Mouse (Mus musculus) adrenal gland, postnatal 4 days (tissue): ENCODE measurements around the gene Acta1. TPM values are rescaled to one million over a fixed set of nuclear protein-coding genes. Genes with fewer than 3 reads are reported as not detected.

Experiments used
- DNase-seq, 2 experiments: peaks; one replicate each; pipeline ENCODE4 v3.0.0; 2021 to 2022; ENCODE audit warnings: low spot score in 2 of 2, mixed read lengths in 2 of 2
- total RNA-seq, 2 experiments: library from RNA; stranded (reverse); gene quantifications; 2 replicates each; pipeline ENCODE4 v1.2.3; 2021

Acta1 gene
- total RNA-seq, 2 experiments from 2014 or later: 358 to 1,099 TPM

DNA sequence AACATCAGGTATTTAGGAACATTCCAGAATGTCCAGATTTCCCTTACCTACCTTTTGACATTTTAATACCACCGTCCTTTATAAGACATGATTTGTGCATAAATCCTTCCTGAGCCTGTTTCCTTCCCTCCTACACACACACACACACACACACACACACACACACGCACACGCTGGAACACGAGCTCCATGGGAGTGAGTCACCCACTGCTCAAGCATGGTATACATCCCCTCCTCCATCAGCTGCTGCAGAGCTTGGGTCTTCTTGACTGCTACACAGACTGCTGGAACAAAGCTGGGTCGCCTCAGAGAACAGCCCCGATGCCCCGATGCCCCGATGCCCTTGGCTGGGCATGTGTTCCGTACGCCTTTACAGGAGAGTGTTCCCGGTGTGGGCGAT lies 48.0 kb downstream of the Acta1 start:
- no peak for DNase-seq

DNA sequence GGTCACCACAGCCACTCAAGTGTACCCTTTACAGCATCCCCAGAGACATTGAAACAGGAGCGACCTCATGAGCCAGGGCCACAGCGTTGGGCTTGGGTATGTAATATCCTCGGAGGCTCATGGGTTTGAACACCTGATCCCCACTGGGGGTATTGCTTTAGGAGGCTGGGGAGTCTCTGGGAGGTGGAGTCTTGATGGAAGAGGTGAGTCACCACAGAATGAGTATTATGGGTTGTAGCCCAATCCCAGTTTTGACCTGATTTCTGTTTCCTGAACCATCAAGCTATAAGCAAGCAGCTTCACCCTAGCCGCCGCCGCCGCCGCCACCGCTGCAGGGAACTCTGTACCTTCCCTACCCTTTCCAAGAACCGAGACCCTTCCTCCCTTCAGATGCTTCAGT lies 48.6 kb downstream of the Acta1 start:
- no peak for DNase-seq

DNA sequence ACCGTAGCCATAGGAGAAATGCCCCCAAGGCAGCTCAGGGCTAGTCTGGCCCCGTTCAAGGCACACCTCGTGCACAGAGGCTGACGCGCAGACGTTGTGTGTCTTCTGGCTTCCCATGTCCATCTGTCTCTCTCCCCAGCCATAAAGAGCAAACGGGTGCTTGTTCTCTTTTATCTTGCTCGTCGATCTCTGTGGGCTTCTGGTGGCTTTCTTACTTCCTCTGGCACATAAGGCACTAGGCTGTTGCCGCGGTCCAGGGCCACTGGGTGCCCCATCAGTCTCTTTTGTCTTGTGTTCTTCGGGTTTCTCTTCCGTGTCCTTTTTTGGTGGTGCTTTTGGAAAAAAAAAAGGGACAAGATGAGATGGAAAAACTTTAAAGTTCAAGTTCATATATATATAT lies 49.4 kb downstream of the Acta1 start:
- DNase-seq: no peak

- DNase-seq: no peak
These were observed 50.2 kb downstream of the Acta1 start for GRCm38 (mm10) chr8:123844341-123844740.

- no peak for DNase-seq
These were observed 52.5 kb downstream of the Acta1 start for GRCm38 (mm10) chr8:123842086-123842485.

Other genes with a start within 250 kb of the Acta1 start
- gene Rhou, start 240.8 kb downstream of the Acta1 start, total RNA-seq: 10 to 100 TPM; 43.6 to 50.6 TPM
- gene Rab4a, start 88.8 kb downstream of the Acta1 start, total RNA-seq: 10 to 100 TPM; 29.5 to 30.9 TPM
- gene Ccsap, start 34.5 kb downstream of the Acta1 start, total RNA-seq: 1 to 10 TPM; 7.3 to 8.0 TPM
- 10 to 100 TPM; 32.2 to 33.4 TPM for gene Nup133, start 54.5 kb upstream of the Acta1 start, total RNA-seq
- gene Abcb10, start 88.4 kb upstream of the Acta1 start, total RNA-seq: 10 to 100 TPM; 19.4 to 24.5 TPM
- gene Taf5l, start 126.6 kb upstream of the Acta1 start, total RNA-seq: 10 to 100 TPM; 33.7 to 34.4 TPM
- gene Urb2, start 126.8 kb upstream of the Acta1 start, total RNA-seq: 10 to 100 TPM; 14.1 to 14.3 TPM